Mouse (Mus musculus) bone marrow, adult 2 months (tissue): ENCODE measurements around the gene Olfr320. TPM values are rescaled to one million over a fixed set of nuclear protein-coding genes. Genes with fewer than 3 reads are reported as not detected.

Experiments used
- H3K27ac ChIP-seq: fragments of 200-500 bp; 2 replicates; pipeline ENCODE4 v1.5.1; 2012; ENCODE audit warnings: low read depth, mild to moderate bottlenecking, control low read depth, inconsistent platforms, low read length; ENCODE audit not compliant: control insufficient read depth, poor library complexity, insufficient read depth
- H3K4me1 ChIP-seq: fragments of 200-500 bp; 2 replicates; pipeline ENCODE4 v1.6.1; 2011; ENCODE audit warnings: low read length; ENCODE audit not compliant: control insufficient read depth, insufficient read depth
- H3K4me3 ChIP-seq: fragments of 200-500 bp; replicated peaks from 2 replicates; pipeline ENCODE3; 2011; ENCODE audit warnings: mild to moderate bottlenecking, low read depth, low read length, control low read depth; ENCODE audit not compliant: control insufficient read depth
- CTCF ChIP-seq: fragments of 200-500 bp; IDR thresholded peaks from 2 replicates; pipeline ENCODE4 v1.5.1; 2011; ENCODE audit warnings: low read length, control low read depth; ENCODE audit not compliant: control insufficient read depth, insufficient read depth
- POLR2A ChIP-seq: fragments of 200-500 bp; IDR thresholded peaks from 2 replicates; pipeline ENCODE4 v1.6.1; 2011; ENCODE audit warnings: low read depth, mild to moderate bottlenecking, control low read depth, low read length, borderline replicate concordance; ENCODE audit not compliant: control insufficient read depth
- WGBS: fragments of 180-500 bp; shearing (Covaris S2); methylation state at CpG from one replicate; pipeline ENCODE4 v1.1.7; 2018; 5-methylcytosine and 5-hydroxymethylcytosine counted together
- polyA plus RNA-seq: library from polyadenylated mRNA; stranded (reverse); fragments of >200 nt; gene quantifications from 2 replicates; pipeline ENCODE4 v1.2.4, GENCODE M21; 2011; ENCODE audit warnings: low replicate concordance; ENCODE audit not compliant: missing spikeins, insufficient read depth, insufficient read length

Olfr320 gene
- polyA plus RNA-seq, 1 experiment, result not detected

DNA sequence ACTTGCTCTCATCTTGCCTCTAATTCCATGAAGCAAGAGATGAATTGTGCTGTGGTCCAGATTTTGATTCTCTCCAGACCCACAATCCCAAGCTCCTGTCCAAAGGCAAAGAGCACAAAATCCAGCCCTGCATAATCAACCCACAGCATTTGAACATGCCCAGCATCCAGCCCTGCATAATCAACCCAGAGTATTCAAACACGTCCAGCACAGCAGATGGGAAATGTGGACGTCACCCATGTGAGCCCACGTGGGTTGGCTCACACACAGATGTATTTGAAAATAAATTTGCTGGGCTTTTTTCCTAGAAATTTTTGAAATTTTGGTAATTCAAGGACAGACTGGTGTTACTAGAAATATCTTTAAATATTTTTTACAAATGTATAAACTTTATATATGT, 52.5 kb downstream of the Olfr320 start:
- Histone ChIP-seq H3K4me1 (no peaks in the 10 kb centered on the region), H3K27ac (no peak overlapping the region), H3K4me3 (no peak overlapping the region)
- WGBS, result 62% methylated on average over 3 of the region's 3 CpGs
- no peak for TF ChIP-seq CTCF
- no peak for TF ChIP-seq POLR2A

Other genes with a start within 250 kb of the Olfr320 start
- gene Gm12253, start 248.5 kb upstream of the Olfr320 start, polyA plus RNA-seq, result not detected in 2 replicates
- not detected in 2 replicates for gene Lypd9, start 228.2 kb upstream of the Olfr320 start, polyA plus RNA-seq
- gene Olfr30, start 218.8 kb upstream of the Olfr320 start, polyA plus RNA-seq, result not detected in 2 replicates
- gene Olfr332, start 188.5 kb upstream of the Olfr320 start, polyA plus RNA-seq, result not detected in 2 replicates
- gene Olfr331, start 178.5 kb upstream of the Olfr320 start, polyA plus RNA-seq, result not detected in 2 replicates
- gene Olfr330, start 146.3 kb upstream of the Olfr320 start, polyA plus RNA-seq, result not detected in 2 replicates
- gene Olfr329-ps, start 134.7 kb upstream of the Olfr320 start, polyA plus RNA-seq, result not detected in 2 replicates
- not detected in 2 replicates for gene Olfr328, start 125.5 kb upstream of the Olfr320 start, polyA plus RNA-seq
- not detected in 2 replicates for gene Olfr224, start 110.5 kb upstream of the Olfr320 start, polyA plus RNA-seq
- not detected in 2 replicates for gene Olfr325, start 103.4 kb upstream of the Olfr320 start, polyA plus RNA-seq
- not detected in 2 replicates for gene Olfr324, start 86.0 kb upstream of the Olfr320 start, polyA plus RNA-seq
- not detected in 2 replicates for gene 2210407C18Rik, start 65.0 kb upstream of the Olfr320 start, polyA plus RNA-seq
- gene Olfr323, start 50.6 kb upstream of the Olfr320 start, polyA plus RNA-seq, result not detected in 2 replicates
- gene Trim58, start 40.6 kb upstream of the Olfr320 start, polyA plus RNA-seq, result 24.8 and 27.5 TPM in 2 replicates
- 0.77 TPM in 1 of 2 replicates, not detected in the other for gene Olfr322, start 22.3 kb upstream of the Olfr320 start, polyA plus RNA-seq
- not detected in 2 replicates for gene Olfr319, start 18.1 kb downstream of the Olfr320 start, polyA plus RNA-seq
- not detected in 2 replicates for gene Olfr318, start 42.9 kb downstream of the Olfr320 start, polyA plus RNA-seq
- gene Olfr317, start 58.1 kb downstream of the Olfr320 start, polyA plus RNA-seq, result not detected in 2 replicates
- gene Olfr316, start 71.6 kb downstream of the Olfr320 start, polyA plus RNA-seq, result not detected in 2 replicates
- gene Olfr315, start 92.1 kb downstream of the Olfr320 start, polyA plus RNA-seq, result not detected in 2 replicates
- not detected in 2 replicates for gene Olfr314, start 101.9 kb downstream of the Olfr320 start, polyA plus RNA-seq
- not detected in 2 replicates for gene Fam183b, start 120.9 kb downstream of the Olfr320 start, polyA plus RNA-seq
- not detected in 2 replicates for gene Olfr313, start 133.9 kb downstream of the Olfr320 start, polyA plus RNA-seq
- gene Olfr312, start 148.1 kb downstream of the Olfr320 start, polyA plus RNA-seq, result not detected in 2 replicates
- not detected in 2 replicates for gene Olfr311, start 158.2 kb downstream of the Olfr320 start, polyA plus RNA-seq
- gene Gm12258, start 166.1 kb downstream of the Olfr320 start, polyA plus RNA-seq, result 1.4 and 1.6 TPM in 2 replicates
- gene 2810021J22Rik, start 186.1 kb downstream of the Olfr320 start, polyA plus RNA-seq, result 1.3 and 5.5 TPM in 2 replicates
- gene Zfp39, start 223.1 kb downstream of the Olfr320 start, polyA plus RNA-seq, result 8.4 and 10.2 TPM in 2 replicates
- 65.1 and 93.5 TPM in 2 replicates for gene Btnl10, start 236.8 kb downstream of the Olfr320 start, polyA plus RNA-seq